Mouse (Mus musculus) E14TG2a.4 (cell line): Measurements from ENCODE around the gene Cd3d.

Experiments used
- CTCF ChIP-seq: conservative IDR thresholded peaks from 2 replicates; pipeline ENCODE4 v1.5.1; 2014; ENCODE audit warnings: low read length
- NANOG ChIP-seq: IDR thresholded peaks from 2 replicates; pipeline ENCODE4 v1.6.1; 2014; ENCODE audit warnings: borderline replicate concordance, low read length, mixed read lengths
- POU5F1 ChIP-seq: IDR thresholded peaks from 2 replicates; pipeline ENCODE4 v1.6.1; 2014; ENCODE audit warnings: low read length, borderline replicate concordance

DNA sequence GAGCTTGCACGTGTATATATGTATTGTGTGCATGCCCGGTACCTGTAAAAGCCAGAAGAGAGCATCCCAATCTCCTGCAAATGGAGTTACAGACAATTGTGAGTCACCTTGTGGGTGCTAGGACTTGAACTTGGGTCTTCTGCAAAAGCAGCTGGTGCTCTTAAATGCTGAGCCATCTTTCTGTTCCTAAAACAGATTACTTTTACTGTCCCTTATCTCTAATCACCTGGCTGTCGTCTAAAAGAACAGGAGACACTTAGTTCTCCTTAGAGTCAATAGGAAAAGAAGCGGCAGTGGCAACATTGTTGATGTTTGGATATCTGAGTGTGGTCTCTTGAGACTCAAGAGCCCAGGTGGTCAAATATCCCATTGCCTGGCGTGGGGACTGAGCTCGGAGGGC lies 3.8 kb upstream of the Cd3d start:
- TF ChIP-seq CTCF (no peak), NANOG (no peak), POU5F1 (no peak)
